Mouse (Mus musculus) G1E (cell line): ENCODE results near the gene Chst3.

Source experiments
- CTCF ChIP-seq: IDR thresholded peaks from 2 replicates; pipeline ENCODE4 v1.5.1; 2012; ENCODE audit warnings: low read depth, low read length, inconsistent platforms, mixed read lengths
- GATA1 ChIP-seq: IDR thresholded peaks from 2 replicates; pipeline ENCODE4 v1.6.1; 2012; ENCODE audit warnings: borderline replicate concordance, low read length, inconsistent platforms, mixed read lengths
- POLR2AphosphoS5 ChIP-seq: IDR thresholded peaks from 2 replicates; pipeline ENCODE4 v1.6.1; 2012; ENCODE audit warnings: low read depth, low read length, inconsistent platforms; ENCODE audit not compliant: insufficient replicate concordance
- TAL1 ChIP-seq: conservative IDR thresholded peaks from 2 replicates; pipeline ENCODE4 v1.6.1; 2012; ENCODE audit warnings: low read depth, low read length, inconsistent platforms, mixed read lengths

DNA sequence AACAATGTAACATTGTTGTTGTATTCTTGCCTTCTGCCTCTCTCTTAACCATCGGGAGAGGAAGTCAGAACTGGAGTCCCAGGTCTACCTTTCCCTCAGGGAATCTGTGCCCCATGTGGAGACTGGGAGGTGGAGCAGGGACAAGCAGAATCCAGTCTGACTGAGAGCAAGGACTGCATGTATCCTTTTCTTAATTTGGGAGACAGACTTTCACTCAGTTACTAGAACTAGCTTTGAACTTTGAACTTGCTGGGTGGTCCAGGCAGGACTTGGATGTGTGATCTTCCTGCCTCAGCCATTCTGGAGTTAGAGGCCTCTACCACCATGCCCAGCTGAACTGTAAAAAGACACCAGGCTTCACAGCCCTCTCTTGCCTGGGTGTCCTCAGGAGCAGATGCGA, 5.5 kb upstream of the Chst3 start:
- TF ChIP-seq GATA1 (no peak), CTCF (no peak), POLR2AphosphoS5 (no peak), TAL1 (no peak)
